Mouse (Mus musculus) C2C12 (cell line): Measurements from ENCODE around the gene Rnf145.
A peak's percentile ranks its signal among the peaks of the same experiment; 100 is the strongest.

ENCODE experiments used
- CEBPB ChIP-seq: IDR thresholded peaks from one replicate; pipeline ENCODE4 v1.6.1; 2011; ENCODE audit warnings: low read depth, mild to moderate bottlenecking, control low read depth, moderate library complexity
- CTCF ChIP-seq: IDR thresholded peaks from one replicate; pipeline ENCODE4 v1.5.1; 2011; ENCODE audit not compliant: control insufficient read depth, insufficient read depth, insufficient read length
- FOSL1 ChIP-seq: IDR thresholded peaks from one replicate; pipeline ENCODE4 v1.8.0; 2011; ENCODE audit warnings: mild to moderate bottlenecking, low read length; ENCODE audit not compliant: poor library complexity, insufficient read depth, severe bottlenecking
- MAX ChIP-seq: IDR thresholded peaks from one replicate; pipeline ENCODE4 v1.6.1; 2011; ENCODE audit warnings: mild to moderate bottlenecking, control low read depth
- MYOD1 ChIP-seq: IDR thresholded peaks from one replicate; pipeline ENCODE4 v1.6.1; 2011; ENCODE audit warnings: low read depth; ENCODE audit not compliant: control insufficient read depth, insufficient read length
- MYOG ChIP-seq: IDR thresholded peaks from one replicate; pipeline ENCODE4 v1.6.1; 2011; ENCODE audit not compliant: control insufficient read depth, insufficient read length; ENCODE audit errors: extremely low read depth
- USF1 ChIP-seq: IDR thresholded peaks from one replicate; pipeline ENCODE4 v1.6.1; 2011; ENCODE audit warnings: low read depth, mild to moderate bottlenecking, control low read depth, moderate library complexity

GRCm38 (mm10) chr11:44610971-44611781 lies 92.4 kb downstream of the Rnf145 start:
- TF ChIP-seq CTCF: peak; percentile 93
- no peak for TF ChIP-seq CEBPB
- no peak for TF ChIP-seq MYOG
- TF ChIP-seq USF1: no peak
- TF ChIP-seq MAX: no peak
- TF ChIP-seq FOSL1: no peak
- TF ChIP-seq MYOD1: no peak
